Mouse (Mus musculus): ENCODE measurements around the gene Gm3625. TPM values are rescaled to one million over a fixed set of nuclear protein-coding genes. Genes with fewer than 3 reads are reported as not detected.
A peak's percentile ranks its signal among the peaks of the same experiment; 100 is the strongest.
"Not testable (repeated sequence)": the region's sequence is repeated elsewhere in the genome, so short reads cannot be mapped to it uniquely, and the experiment has no call there.

Gene Gm3625
- polyA plus RNA-seq, 1 experiment: not detected

- TF ChIP-seq POLR2A (IDR thresholded peaks at IDR 0.05; ENCODE audit: borderline replicate concordance, insufficient read depth, low read length): no peak
- Histone ChIP-seq H3K27me3 (ENCODE audit: control insufficient read depth, insufficient read depth, low read length) (no peaks in the 10 kb centered on the region), H3K4me3 (replicated peaks; ENCODE audit: insufficient read depth, low read depth, low read length) (no peak overlapping the region), H3K27ac (ENCODE audit: insufficient read depth, low read length) (no peak overlapping the region), H3K4me1 (ENCODE audit: control insufficient read depth, insufficient read depth, low read length) (no peaks in the 10 kb centered on the region)
- no peak for DNase-seq
- 89% methylated on average over 4 of the region's 4 CpGs for WGBS
These were observed 18.7 kb downstream of the Gm3625 start for GRCm38 (mm10) chr12:4574065-4574464.

GRCm38 (mm10) chr12:4571864-4572263, 20.9 kb downstream of the Gm3625 start:
- Histone ChIP-seq H3K27me3 (ENCODE audit: control insufficient read depth, insufficient read depth, low read length) (no peaks in the 10 kb centered on the region), H3K27ac (ENCODE audit: insufficient read depth, low read length) (no peak overlapping the region), H3K4me1 (ENCODE audit: control insufficient read depth, insufficient read depth, low read length) (no peaks in the 10 kb centered on the region), H3K4me3 (replicated peaks; ENCODE audit: insufficient read depth, low read depth, low read length) (no peak overlapping the region)
- DNase-seq: peak in 1 of 2 experiments; percentile 46
- 38% methylated on average over 5 of the region's 5 CpGs for WGBS
- TF ChIP-seq POLR2A (IDR thresholded peaks at IDR 0.05; ENCODE audit: borderline replicate concordance, insufficient read depth, low read length) (no peak), CTCF (IDR thresholded peaks at IDR 0.05; ENCODE audit: borderline replicate concordance, insufficient read depth, low read depth, low read length) (peak; percentile 55; the same call in 1 of the 2 replicates)

- Histone ChIP-seq H3K27me3 (ENCODE audit: control insufficient read depth, insufficient read depth, low read length) (no peaks in the 10 kb centered on the region), H3K4me1 (ENCODE audit: control insufficient read depth, insufficient read depth, low read length) (no peaks in the 10 kb centered on the region), H3K4me3 (replicated peaks; ENCODE audit: insufficient read depth, low read depth, low read length) (no peak overlapping the region), H3K27ac (ENCODE audit: insufficient read depth, low read length) (no peak overlapping the region)
- DNase-seq: no peak
- no peak for TF ChIP-seq POLR2A (IDR thresholded peaks at IDR 0.05; ENCODE audit: borderline replicate concordance, insufficient read depth, low read length)
- TF ChIP-seq CTCF (IDR thresholded peaks at IDR 0.05; ENCODE audit: borderline replicate concordance, insufficient read depth, low read depth, low read length): no peak
- WGBS: 77% methylated on average over 9 of the region's 9 CpGs
These were observed 34.0 kb downstream of the Gm3625 start for GRCm38 (mm10) chr12:4558475-4559279.

- Histone ChIP-seq H3K27ac (ENCODE audit: insufficient read depth, low read length) (no peak overlapping the region), H3K27me3 (ENCODE audit: control insufficient read depth, insufficient read depth, low read length) (no peaks in the 10 kb centered on the region), H3K4me1 (ENCODE audit: control insufficient read depth, insufficient read depth, low read length) (no peaks in the 10 kb centered on the region), H3K4me3 (replicated peaks; ENCODE audit: insufficient read depth, low read depth, low read length) (no peak overlapping the region)
- TF ChIP-seq CTCF (IDR thresholded peaks at IDR 0.05; ENCODE audit: borderline replicate concordance, insufficient read depth, low read depth, low read length) (no peak), POLR2A (IDR thresholded peaks at IDR 0.05; ENCODE audit: borderline replicate concordance, insufficient read depth, low read length) (no peak)
- no peak for DNase-seq
- WGBS: 96% methylated on average over 3 of the region's 3 CpGs
These were observed 34.7 kb downstream of the Gm3625 start for GRCm38 (mm10) chr12:4558013-4558412.

DNA sequence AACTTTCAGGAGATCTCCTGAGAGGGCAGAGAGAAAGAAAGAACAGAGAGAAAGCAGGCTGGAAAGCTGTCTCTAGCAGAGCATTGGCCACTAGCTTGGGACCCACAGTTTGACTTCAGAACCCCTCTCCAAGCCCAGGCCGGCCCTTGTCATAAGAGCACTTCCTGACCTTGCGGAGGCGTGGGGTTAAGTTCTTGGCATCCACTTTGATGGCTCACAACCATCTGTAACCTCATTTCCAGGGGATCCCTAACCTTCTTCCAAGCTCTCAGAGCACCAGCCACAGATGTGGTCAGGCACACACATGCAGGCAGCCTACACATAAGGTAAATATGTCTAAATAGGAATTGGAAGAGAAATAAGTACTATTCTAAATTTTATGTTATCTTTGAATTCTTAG, 35.3 kb downstream of the Gm3625 start:
- Histone ChIP-seq H3K27me3 (ENCODE audit: control insufficient read depth, insufficient read depth, low read length) (no peaks in the 10 kb centered on the region), H3K4me1 (ENCODE audit: control insufficient read depth, insufficient read depth, low read length) (no peaks in the 10 kb centered on the region), H3K27ac (ENCODE audit: insufficient read depth, low read length) (no peak overlapping the region), H3K4me3 (replicated peaks; ENCODE audit: insufficient read depth, low read depth, low read length) (no peak overlapping the region)
- no peak for DNase-seq
- 80% methylated on average over 3 of the region's 3 CpGs for WGBS
- TF ChIP-seq POLR2A (IDR thresholded peaks at IDR 0.05; ENCODE audit: borderline replicate concordance, insufficient read depth, low read length): no peak
- no peak for TF ChIP-seq CTCF (IDR thresholded peaks at IDR 0.05; ENCODE audit: borderline replicate concordance, insufficient read depth, low read depth, low read length)

DNA sequence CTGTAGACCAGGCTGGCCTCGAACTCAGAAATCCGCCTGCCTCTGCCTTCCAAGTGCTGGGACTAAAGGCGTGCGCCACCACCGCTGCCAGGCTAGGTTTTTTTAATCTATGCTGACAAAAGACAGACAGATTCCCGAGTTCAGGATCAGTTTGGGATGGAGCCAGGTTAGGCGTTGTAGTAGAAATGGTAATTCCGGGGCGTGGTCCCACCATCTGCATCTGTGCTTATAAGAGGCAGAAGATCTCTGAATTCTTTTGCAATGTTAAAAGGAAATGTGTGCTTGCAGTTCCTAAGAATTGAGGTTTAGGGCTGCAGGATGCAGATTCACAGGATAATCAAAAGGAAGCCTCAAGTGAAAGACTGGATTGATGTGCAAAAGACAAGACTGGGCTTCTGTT, 35.8 kb downstream of the Gm3625 start:
- WGBS: 75% methylated on average over 9 of the region's 9 CpGs
- DNase-seq: no peak
- Histone ChIP-seq H3K4me1 (ENCODE audit: control insufficient read depth, insufficient read depth, low read length) (no peaks in the 10 kb centered on the region), H3K4me3 (replicated peaks; ENCODE audit: insufficient read depth, low read depth, low read length) (no peak overlapping the region), H3K27me3 (ENCODE audit: control insufficient read depth, insufficient read depth, low read length) (no peaks in the 10 kb centered on the region), H3K27ac (ENCODE audit: insufficient read depth, low read length) (no peak overlapping the region)
- TF ChIP-seq POLR2A (IDR thresholded peaks at IDR 0.05; ENCODE audit: borderline replicate concordance, insufficient read depth, low read length): no peak
- TF ChIP-seq CTCF (IDR thresholded peaks at IDR 0.05; ENCODE audit: borderline replicate concordance, insufficient read depth, low read depth, low read length): no peak

- no peaks in the 10 kb centered on the region for H3K27me3 ChIP-seq (ENCODE audit: control insufficient read depth, insufficient read depth, low read length)
- H3K27ac ChIP-seq (ENCODE audit: insufficient read depth, low read length): no peak overlapping the region
- TF ChIP-seq POLR2A (IDR thresholded peaks at IDR 0.05; ENCODE audit: borderline replicate concordance, insufficient read depth, low read length) (no peak), CTCF (IDR thresholded peaks at IDR 0.05; ENCODE audit: borderline replicate concordance, insufficient read depth, low read depth, low read length) (no peak)
- H3K4me3 ChIP-seq (replicated peaks; ENCODE audit: insufficient read depth, low read depth, low read length): no peak overlapping the region
- 74% methylated on average over 5 of the region's 6 CpGs for WGBS
- H3K4me1 ChIP-seq (ENCODE audit: control insufficient read depth, insufficient read depth, low read length): no peaks in the 10 kb centered on the region
- no peak for DNase-seq
These were observed 37.3 kb downstream of the Gm3625 start for GRCm38 (mm10) chr12:4555451-4555850.

DNA sequence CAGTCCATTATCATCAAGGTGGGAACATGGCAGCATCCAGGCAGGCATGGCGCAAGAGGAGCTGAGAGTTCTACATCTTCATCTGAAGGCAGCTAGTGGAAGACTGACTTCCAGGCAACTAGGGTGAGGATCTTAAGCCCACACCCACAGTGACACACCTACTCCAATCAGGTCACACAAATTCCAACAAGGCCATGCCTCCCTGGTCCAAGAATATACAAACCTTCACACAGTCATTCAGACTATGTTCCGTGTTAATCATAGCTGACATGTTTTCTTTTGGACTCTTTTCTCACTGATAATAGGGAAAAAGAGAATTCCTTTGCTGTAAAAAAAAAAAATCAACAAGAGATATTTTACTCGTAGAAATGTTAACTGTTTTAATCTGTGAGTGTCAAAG, 39.0 kb downstream of the Gm3625 start:
- H3K27me3 ChIP-seq (ENCODE audit: control insufficient read depth, insufficient read depth, low read length); DNase-seq; H3K27ac ChIP-seq (ENCODE audit: insufficient read depth, low read length); H3K4me3 ChIP-seq (replicated peaks; ENCODE audit: insufficient read depth, low read depth, low read length); H3K4me1 ChIP-seq (ENCODE audit: control insufficient read depth, insufficient read depth, low read length): not testable (repeated sequence)
- 90% methylated on average over 3 of the region's 3 CpGs for WGBS

All from cerebellum, adult 2 months (tissue).